Mouse (Mus musculus) heart, postnatal 0 days (tissue): ENCODE measurements around the gene Pax5. TPM values are rescaled to one million over a fixed set of nuclear protein-coding genes. Genes with fewer than 3 reads are reported as not detected.

Experiments used
- ATAC-seq: fragments of 200-750 bp; cut with Nextera tagmentation; 2 replicates; pipeline ENCODE4 v1.8.0; 2017; ENCODE audit warnings: low read depth, moderate number of reproducible peaks, moderate library complexity; ENCODE audit not compliant: insufficient read depth
- DNase-seq: peaks from one replicate; pipeline ENCODE4 v3.0.0-alpha.2; 2016; ENCODE audit warnings: low spot score
- H3K27ac ChIP-seq: fragments of 300-500 bp; sonication (generic); 2 replicates; pipeline ENCODE4 v1.5.1; 2014; ENCODE audit warnings: low read depth, mild to moderate bottlenecking
- H3K27me3 ChIP-seq: fragments of 300-500 bp; sonication (generic); 2 replicates; pipeline ENCODE4 v1.6.1; 2014; ENCODE audit warnings: low read length, mixed read lengths; ENCODE audit not compliant: control insufficient read depth, insufficient read depth
- H3K36me3 ChIP-seq: fragments of 300-500 bp; sonication (generic); replicated peaks from 2 replicates; pipeline ENCODE4 v1.6.1; 2014; ENCODE audit warnings: low read length, mixed read lengths; ENCODE audit not compliant: control insufficient read depth, insufficient read depth
- H3K4me1 ChIP-seq: fragments of 300-500 bp; sonication (generic); 2 replicates; pipeline ENCODE4 v1.6.1; 2014; ENCODE audit warnings: antibody characterized with exemption; ENCODE audit not compliant: control insufficient read depth, insufficient read depth
- H3K4me2 ChIP-seq: fragments of 300-500 bp; sonication (generic); 2 replicates; pipeline ENCODE4 v1.6.1; 2014; ENCODE audit warnings: low read depth, mild to moderate bottlenecking, low read length, moderate library complexity
- H3K4me3 ChIP-seq: fragments of 300-500 bp; sonication (generic); 2 replicates; pipeline ENCODE4 v1.5.1; 2014; ENCODE audit warnings: low read depth, low read length
- H3K9ac ChIP-seq: fragments of 300-500 bp; sonication (generic); replicated peaks from 2 replicates; pipeline ENCODE4 v1.6.1; 2014; ENCODE audit warnings: low read depth, low read length, mixed read lengths
- H3K9me3 ChIP-seq: fragments of 300-500 bp; sonication (generic); replicated peaks from 2 replicates; pipeline ENCODE4 v1.6.1; 2016; ENCODE audit warnings: low read length; ENCODE audit not compliant: control insufficient read depth
- CTCF ChIP-seq: IDR thresholded peaks from 2 replicates; pipeline ENCODE4 v1.5.1; 2016; ENCODE audit warnings: antibody characterized with exemption, control low read depth, low read depth
- EP300 ChIP-seq: IDR thresholded peaks from 2 replicates; pipeline ENCODE4 v1.6.1; 2016; ENCODE audit warnings: antibody characterized with exemption, low read depth
- WGBS: fragments of 180-500 bp; shearing (Covaris S2); extraction: QIAGEN DNeasy Blood & Tissue Kit; methylation state at CpG from one replicate; pipeline ENCODE4 v1.1.7; 2014; 5-methylcytosine and 5-hydroxymethylcytosine counted together
- polyA plus RNA-seq: library from polyadenylated mRNA; unstranded; fragments of >200 nt; fragmentation: Nextera tagmentation; extraction: Ambion mirVana; gene quantifications from 2 replicates; pipeline ENCODE4 v1.2.1, GENCODE M21; 2015
- total RNA-seq: library from RNA; depleted of rRNA; stranded (reverse); fragments of >200 nt; gene quantifications from 2 replicates; pipeline ENCODE4 v1.2.3, GENCODE M21; 2014; ENCODE audit warnings: low replicate concordance

Pax5 gene
- total and polyA plus RNA-seq, 2 experiments from 2014 or later: not detected

DNA sequence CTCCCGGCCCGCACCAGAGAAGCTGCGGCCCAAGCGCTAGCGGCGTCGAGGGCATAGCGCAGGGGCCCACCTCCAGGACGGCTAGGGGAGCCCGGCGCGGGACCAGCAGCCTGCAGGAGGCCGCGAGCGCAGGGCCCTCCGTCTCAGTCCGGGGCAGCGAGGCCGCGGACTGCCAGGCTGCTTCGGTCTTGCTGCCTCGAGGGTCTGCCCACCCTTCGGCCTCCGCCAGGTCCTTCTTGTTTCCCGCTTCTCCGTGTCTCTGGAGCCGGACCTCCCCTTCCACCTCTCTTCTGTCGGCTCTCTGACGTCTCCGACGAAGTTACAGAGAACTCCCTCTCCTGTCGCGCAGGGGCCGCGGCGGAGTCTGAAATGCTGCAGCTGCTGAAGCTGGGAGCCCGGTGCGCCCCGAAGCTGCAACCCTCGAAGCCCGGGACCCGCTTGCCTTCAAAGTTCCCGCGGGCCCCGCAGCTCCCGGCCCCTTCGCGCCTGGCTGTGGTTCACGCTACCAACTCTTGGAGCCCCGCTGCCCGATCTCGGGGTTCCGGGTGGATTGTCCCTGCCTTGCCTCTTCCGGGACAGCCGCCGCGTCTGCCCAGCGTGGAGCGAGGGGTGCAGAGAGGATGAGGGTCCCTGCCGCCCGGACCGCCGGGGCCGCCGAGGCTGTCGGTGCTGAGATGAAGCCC is 6.5 kb downstream of the Pax5 start:
- 1% methylated on average over 64 of the region's 66 CpGs for WGBS
- Histone ChIP-seq H3K9ac (no peak overlapping the region), H3K4me2 (peak overlapping the region; percentile 61), H3K9me3 (no peaks in the 10 kb centered on the region), H3K27me3 (peaks cover 99% of the 10 kb centered on the region), H3K27ac (no peak overlapping the region), H3K4me3 (peak overlapping the region; percentile 47), H3K4me1 (peaks cover 15% of the 10 kb centered on the region), H3K36me3 (no peaks in the 10 kb centered on the region)
- TF ChIP-seq EP300 (no peak), CTCF (no peak)
- DNase-seq: no peak
- no peak for ATAC-seq

DNA sequence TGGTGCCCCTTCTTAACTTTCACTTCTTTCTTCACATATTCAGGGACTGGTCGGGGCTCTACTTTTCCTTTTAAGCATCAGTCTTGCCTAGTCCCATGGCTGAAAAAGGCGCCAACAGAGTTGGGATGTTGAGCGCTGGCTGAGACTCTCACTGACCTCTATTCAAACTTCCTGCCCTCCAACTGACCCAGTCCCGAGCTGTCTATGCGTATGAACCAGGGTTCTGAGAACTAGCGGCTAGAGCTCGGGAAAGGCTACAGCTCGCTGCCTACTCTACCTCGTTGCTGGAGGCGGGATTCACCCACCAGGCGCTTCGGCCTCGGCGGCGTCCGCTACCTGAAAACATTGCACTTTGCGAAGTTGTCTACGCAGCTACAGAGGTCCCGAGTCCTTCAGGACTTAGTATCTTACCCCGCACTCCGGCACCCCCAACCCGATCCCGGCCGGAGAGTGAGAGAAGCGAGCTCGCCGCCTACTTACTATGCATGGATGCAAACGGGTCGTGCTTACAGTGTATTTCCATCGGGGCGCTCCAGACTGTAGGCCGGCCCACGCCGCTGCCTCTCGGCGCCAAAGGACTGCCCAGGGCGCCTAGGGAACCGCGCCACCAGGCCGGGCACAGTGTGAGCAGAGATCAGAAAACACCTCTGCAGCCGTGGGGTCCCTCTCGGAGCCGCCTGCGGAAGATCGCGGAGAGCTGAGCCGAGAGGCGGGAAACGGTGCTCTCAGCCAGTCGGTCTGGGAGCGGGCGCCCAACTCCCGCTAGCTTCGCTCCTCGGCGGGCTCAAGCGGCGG is 7.2 kb downstream of the Pax5 start:
- H3K4me3 ChIP-seq: peak overlapping the region; percentile 47
- WGBS: 1% methylated on average over 58 of the region's 58 CpGs
- no peak overlapping the region for H3K9ac ChIP-seq
- no peaks in the 10 kb centered on the region for H3K9me3 ChIP-seq
- H3K27me3 ChIP-seq: peaks cover 97% of the 10 kb centered on the region
- peak overlapping the region; percentile 61 for H3K4me2 ChIP-seq
- TF ChIP-seq CTCF: no peak
- no peak for TF ChIP-seq EP300
- H3K36me3 ChIP-seq: no peaks in the 10 kb centered on the region
- H3K4me1 ChIP-seq: peaks cover 15% of the 10 kb centered on the region
- DNase-seq: no peak
- no peak for ATAC-seq
- H3K27ac ChIP-seq: no peak overlapping the region

DNA sequence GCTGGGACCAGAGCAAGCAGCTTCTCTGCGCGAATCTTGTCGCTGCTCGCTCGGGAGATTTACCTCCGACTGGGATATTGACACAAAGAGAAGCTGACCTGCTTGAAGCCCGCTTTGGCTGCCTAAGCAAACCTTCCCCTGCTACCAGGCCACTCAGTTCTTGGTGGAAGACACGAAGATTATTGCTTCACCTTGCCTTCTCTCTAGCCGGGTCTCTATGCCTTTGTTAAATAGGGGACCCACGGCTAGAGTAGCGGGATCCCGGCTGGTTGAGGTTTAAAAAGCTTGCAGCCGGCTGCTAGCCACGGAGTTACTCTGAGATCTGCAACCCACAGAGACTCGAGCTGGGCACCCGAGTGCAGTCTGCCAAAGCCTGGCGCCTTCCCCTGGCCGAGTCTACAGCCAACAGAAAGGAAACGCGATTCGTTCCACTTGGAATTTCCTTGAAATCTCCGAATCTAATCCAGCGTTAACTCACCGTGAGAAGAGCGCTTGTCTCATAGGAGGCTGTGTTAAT is 8.2 kb downstream of the Pax5 start:
- no peak overlapping the region for H3K9ac ChIP-seq
- peaks cover 15% of the 10 kb centered on the region for H3K4me1 ChIP-seq
- DNase-seq (no peak), ATAC-seq (no peak)
- 2% methylated on average over 25 of the region's 25 CpGs for WGBS
- no peak overlapping the region for H3K4me3 ChIP-seq
- H3K36me3 ChIP-seq: no peaks in the 10 kb centered on the region
- no peak overlapping the region for H3K4me2 ChIP-seq
- peaks cover 95% of the 10 kb centered on the region for H3K27me3 ChIP-seq
- TF ChIP-seq CTCF (no peak), EP300 (no peak)
- H3K27ac ChIP-seq: no peak overlapping the region
- H3K9me3 ChIP-seq: no peaks in the 10 kb centered on the region

DNA sequence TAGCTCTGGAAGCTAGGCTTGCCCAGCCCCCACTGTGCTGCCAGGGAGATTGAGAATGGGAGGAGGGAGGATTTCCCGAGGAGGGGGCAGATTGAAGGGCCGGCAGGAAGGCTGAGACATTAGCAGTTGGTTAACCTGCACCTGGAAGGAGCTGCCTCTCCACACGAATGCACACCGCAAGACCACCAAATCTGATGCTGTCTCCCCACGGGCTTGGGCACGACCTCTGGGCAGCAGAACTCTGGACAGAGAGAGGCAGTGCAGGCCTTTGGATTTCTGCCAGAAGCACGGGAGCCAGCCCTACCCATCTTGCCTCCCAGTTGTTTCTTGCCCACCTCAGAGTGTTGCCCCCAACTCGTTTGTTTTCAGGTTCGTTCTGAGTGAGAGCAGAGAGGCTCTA is 8.8 kb downstream of the Pax5 start:
- H3K4me3 ChIP-seq: no peak overlapping the region
- H3K9ac ChIP-seq: no peak overlapping the region
- H3K4me2 ChIP-seq: no peak overlapping the region
- no peak overlapping the region for H3K27ac ChIP-seq
- H3K36me3 ChIP-seq: no peaks in the 10 kb centered on the region
- no peaks in the 10 kb centered on the region for H3K9me3 ChIP-seq
- TF ChIP-seq CTCF (no peak), EP300 (no peak)
- peaks cover 15% of the 10 kb centered on the region for H3K4me1 ChIP-seq
- ATAC-seq (no peak), DNase-seq (no peak)
- WGBS: 2% methylated on average over 9 of the region's 9 CpGs
- peaks cover 95% of the 10 kb centered on the region for H3K27me3 ChIP-seq

DNA sequence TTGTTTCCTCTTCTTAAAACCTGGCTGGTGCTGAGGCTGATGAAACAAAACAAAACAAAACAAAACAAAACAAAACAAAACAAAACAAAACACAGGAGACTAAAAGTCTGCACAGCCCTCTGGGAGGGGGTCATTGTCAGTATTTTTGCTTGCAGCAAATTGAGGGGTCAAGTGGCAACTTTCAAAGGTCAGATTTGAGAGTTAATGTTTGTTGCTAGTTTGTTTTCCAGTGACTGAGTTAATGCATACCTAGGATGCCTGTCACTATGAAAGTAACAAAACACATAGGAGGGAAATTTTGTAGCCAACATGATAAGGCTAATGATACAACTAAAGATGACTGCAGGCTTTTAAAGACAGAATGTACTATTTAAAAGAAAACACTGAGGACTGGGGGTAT is 13.6 kb downstream of the Pax5 start:
- Histone ChIP-seq H3K4me3 (no peak overlapping the region), H3K4me1 (no peaks in the 10 kb centered on the region), H3K36me3 (no peaks in the 10 kb centered on the region), H3K27ac (no peak overlapping the region), H3K27me3 (peaks cover 71% of the 10 kb centered on the region), H3K4me2 (no peak overlapping the region), H3K9me3 (no peaks in the 10 kb centered on the region), H3K9ac (no peak overlapping the region)
- ATAC-seq (no peak), DNase-seq (no peak)
- TF ChIP-seq EP300: no peak
